Mouse (Mus musculus) cerebellum, postnatal 36 days (tissue): ENCODE results near the gene Atp4b.

Source experiments
- DNase-seq, 2 experiments: peaks; one replicate each; pipeline ENCODE4 v3.0.0; 2021 to 2022; ENCODE audit warnings: mixed read lengths in 2 of 2

The Atp4b gene

GRCm38 (mm10) chr8:13396725-13397124 is at the start of gene Atp4b:
Gene Atp4b (minus strand): TSS chr8:13396825.
- no peak for DNase-seq

- DNase-seq: no peak
Observed at GRCm38 (mm10) chr8:13442152-13442551, 45.5 kb upstream of the Atp4b start.

GRCm38 (mm10) chr8:13437531-13437930 is 40.9 kb upstream of the Atp4b start:
- no peak for DNase-seq

GRCm38 (mm10) chr8:13436052-13436451 is 39.4 kb upstream of the Atp4b start:
- DNase-seq: no peak

- no peak for DNase-seq
Observed at GRCm38 (mm10) chr8:13434889-13435288, 38.3 kb upstream of the Atp4b start, which contains the start of gene Tmem255b. Gene Tmem255b (plus strand): TSS chr8:13435189.

- no peak for DNase-seq
Observed at GRCm38 (mm10) chr8:13433130-13433529, 36.5 kb upstream of the Atp4b start.

- no peak for DNase-seq
Observed at GRCm38 (mm10) chr8:13430866-13431265, 34.2 kb upstream of the Atp4b start.

GRCm38 (mm10) chr8:13430412-13430811 is 33.8 kb upstream of the Atp4b start:
- DNase-seq: no peak

DNA sequence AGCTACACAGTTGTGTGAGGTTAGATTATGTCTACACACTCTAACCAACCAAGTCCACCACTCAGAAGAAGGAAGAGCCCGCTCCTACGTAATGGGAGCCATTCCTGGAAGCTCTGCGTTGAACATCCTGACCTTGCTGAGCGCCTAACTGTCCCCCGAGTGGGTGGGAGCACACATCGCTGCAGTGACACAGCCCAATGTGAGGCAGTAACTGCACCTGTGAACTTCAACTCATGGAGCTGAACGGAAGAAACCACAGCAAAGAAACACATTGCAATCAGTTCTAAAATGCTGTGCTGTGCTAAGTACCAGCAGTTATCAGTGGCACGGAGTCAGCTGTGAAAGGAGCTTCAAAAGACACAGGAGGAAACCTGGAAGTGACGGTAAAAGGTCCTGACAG is 31.5 kb upstream of the Atp4b start:
- no peak for DNase-seq

GRCm38 (mm10) chr8:13427351-13427750 is 30.7 kb upstream of the Atp4b start:
- no peak for DNase-seq

DNA sequence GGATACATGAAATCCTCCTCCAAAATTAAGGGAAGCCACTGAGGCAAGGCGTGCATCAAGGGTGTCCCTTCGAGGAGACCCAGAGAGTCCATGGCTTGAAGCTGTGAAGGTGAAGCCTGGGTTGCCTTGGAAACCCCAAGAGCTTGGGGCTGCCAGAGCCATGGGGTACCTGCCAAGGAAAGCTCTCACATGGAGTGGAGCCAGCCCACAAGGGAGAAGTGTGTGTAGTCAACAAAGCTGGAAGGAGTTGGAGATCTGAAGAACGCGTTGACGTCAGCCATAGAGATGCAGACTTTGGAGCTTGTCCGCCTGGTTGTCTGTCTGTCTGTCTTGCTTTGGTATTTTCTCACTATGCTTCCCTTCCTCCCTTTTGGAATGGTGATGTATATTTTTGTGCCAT is 24.3 kb upstream of the Atp4b start:
- DNase-seq: no peak

DNA sequence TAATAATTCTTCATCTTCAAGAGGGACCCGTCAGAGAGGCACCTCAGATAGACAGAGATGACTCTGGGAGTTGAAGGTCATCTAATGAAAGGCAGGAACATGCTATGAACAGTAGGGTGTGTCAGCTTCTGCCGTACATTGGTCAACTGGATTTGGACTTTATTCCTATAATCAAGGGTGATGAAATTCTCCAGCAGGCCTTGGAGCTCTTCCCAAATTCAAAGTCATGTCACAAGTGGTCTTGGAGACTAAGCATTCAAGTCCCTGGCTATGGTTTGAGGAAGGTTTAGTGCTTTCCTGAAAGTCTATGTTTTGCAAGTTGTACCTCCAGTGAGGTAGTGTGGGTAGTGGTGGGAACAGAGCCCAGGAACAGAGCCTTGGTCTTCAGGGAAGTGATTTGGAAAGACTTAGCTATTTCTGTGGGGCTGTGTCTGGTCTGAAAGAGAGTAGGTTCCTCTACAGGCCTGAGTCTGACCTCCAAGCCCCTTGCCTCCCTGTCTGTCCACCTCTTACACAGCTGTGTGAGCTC is 22.6 kb upstream of the Atp4b start:
- DNase-seq: no peak

DNA sequence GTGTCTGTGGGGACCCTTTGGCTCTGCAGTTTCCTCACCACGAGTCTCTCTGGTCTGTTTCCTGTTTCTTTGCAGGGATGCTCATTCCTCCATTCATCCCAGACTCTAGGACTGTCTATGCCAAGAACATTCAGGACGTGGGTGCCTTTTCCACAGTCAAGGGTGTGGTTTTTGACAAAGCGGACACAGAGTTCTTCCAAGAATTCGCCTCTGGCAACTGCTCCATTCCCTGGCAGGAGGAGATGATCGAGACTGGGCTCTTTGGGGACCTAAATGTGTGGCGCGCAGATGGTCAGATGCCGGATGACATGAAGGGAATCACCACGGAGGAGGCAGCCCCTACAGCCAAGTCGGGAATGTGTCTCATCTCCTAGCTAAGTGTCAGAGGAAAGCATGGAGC is 19.3 kb upstream of the Atp4b start:
- no peak for DNase-seq

GRCm38 (mm10) chr8:13413823-13414390 is 17.3 kb upstream of the Atp4b start:
- no peak for DNase-seq

DNA sequence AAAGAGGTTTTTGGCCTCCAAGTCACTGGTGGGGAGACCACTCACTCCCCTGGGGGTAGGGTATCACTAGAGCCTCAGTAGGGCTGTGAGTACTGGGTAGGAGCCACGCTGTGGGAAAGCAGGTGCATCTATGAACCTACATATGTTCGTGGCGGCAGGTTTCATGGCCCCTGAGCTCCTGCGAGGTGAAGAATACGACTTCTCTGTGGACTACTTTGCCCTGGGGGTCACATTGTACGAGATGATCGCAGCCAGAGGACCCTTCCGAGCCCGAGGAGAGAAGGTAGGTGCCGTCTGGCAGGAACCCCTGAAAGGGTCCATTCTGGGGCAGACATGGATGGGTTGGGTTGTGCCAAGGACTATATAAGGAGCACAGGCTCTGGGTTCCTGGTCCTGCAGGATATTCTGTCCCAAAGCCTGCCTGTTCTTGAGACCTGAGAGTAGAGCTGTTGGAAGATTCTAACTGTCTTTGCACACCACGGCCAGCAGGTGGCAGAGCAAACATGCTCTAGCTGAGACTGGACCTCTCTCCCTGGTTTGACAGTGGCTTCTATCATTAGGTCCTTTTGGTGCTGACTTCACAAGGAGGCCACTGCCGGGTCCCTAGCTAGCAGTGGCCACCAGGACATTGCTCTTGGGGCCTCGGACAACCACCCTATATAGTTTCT is 16.4 kb upstream of the Atp4b start:
- DNase-seq: peak; percentile 64 to 65

- DNase-seq: peak; percentile 66 to 70
Observed at GRCm38 (mm10) chr8:13411597-13411996, 15.0 kb upstream of the Atp4b start.

DNA sequence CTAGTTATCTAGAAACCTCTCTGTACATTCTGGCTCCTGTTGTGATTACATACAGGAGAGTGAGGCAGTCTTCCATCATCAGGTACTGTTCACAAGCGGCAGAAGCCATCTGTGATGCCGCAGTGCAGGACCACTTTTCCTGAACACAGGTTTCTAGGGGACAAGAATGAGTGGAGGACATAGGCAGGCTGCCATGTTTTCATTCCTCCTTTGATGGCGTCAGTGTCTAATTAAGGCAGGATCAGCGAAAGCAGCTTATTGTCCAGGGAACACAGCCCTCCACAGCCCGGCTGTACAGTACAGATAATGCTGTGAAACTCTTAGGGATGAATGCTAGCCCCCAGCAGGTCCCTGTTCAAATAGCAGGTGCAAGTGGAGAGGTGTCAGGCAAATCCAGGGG is 9.4 kb upstream of the Atp4b start:
- no peak for DNase-seq

GRCm38 (mm10) chr8:13404666-13405131 is 8.1 kb upstream of the Atp4b start, which contains the start of gene Grk1:
Gene Grk1 (plus strand): TSS chr8:13405081.
- no peak for DNase-seq

- no peak for DNase-seq
Observed at GRCm38 (mm10) chr8:13403517-13403916, 6.9 kb upstream of the Atp4b start.

DNA sequence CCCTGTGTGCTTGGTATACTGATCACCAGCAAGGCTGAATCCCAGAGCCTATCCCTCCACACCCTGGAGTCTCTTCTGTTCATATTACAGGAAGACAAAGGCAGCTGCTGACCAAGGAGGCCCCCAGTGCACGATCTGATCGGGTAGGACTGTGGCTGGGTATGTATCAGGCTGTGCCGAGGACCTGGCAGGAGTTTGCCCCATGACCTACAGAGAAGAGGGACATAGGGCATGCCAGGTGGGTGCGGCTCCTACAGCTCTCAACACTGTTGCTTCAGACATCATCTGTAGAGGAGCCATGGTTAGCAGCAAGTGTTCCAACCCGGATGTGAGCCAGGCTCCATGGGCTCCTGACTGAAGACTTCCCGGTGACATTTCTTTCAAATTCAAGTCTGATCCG is 2.8 kb downstream of the Atp4b start:
- DNase-seq: no peak

DNA sequence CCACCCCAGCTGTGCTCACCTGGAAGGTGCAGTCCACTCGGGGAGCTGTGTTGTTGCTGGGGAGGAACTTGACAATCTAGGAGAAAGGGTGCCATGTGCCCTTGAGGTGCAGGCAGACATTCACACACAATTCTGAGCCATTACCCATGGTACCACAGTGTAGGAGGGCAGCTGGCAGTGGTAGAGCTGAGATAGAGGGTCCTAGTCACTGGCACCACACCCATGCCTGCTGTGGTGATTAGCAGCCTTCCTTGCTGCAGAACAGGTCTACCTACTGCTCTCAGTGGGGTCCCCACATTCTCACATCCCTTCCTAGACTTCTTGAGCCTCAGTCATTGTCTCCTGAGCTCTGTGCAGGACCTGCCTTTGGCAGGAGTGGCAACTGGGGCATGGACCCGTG is 7.9 kb downstream of the Atp4b start:
- DNase-seq: no peak

GRCm38 (mm10) chr8:13387728-13388127 is 8.9 kb downstream of the Atp4b start:
- DNase-seq: no peak

- no peak for DNase-seq
Observed at GRCm38 (mm10) chr8:13386366-13386765, 10.3 kb downstream of the Atp4b start.

DNA sequence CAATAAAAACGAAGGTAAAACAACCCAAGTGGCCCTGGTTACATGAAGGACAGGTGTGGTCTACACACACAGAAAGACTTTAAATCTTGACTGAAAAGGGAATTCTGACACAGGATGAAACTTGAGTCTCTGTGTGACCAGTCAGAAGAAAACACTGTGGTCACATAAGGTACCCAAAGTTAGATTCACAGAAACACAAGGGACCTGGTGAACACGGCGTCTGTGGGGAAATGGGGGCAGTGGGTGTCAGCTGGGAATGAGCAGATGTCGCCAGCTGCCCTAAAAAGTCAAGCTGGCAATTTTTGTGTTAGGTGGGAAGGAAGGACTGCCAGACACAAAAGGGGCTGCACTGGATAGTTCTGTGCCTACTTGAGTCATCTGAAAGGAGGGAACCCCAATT is 13.6 kb downstream of the Atp4b start:
- no peak for DNase-seq
